Mouse (Mus musculus): ENCODE data around the gene Eif1ad. TPM values are rescaled to one million over a fixed set of nuclear protein-coding genes. Genes with fewer than 3 reads are reported as not detected.

The Eif1ad gene
- polyA plus RNA-seq, 1 experiment from 2014 or later = 76.6 TPM

DNA sequence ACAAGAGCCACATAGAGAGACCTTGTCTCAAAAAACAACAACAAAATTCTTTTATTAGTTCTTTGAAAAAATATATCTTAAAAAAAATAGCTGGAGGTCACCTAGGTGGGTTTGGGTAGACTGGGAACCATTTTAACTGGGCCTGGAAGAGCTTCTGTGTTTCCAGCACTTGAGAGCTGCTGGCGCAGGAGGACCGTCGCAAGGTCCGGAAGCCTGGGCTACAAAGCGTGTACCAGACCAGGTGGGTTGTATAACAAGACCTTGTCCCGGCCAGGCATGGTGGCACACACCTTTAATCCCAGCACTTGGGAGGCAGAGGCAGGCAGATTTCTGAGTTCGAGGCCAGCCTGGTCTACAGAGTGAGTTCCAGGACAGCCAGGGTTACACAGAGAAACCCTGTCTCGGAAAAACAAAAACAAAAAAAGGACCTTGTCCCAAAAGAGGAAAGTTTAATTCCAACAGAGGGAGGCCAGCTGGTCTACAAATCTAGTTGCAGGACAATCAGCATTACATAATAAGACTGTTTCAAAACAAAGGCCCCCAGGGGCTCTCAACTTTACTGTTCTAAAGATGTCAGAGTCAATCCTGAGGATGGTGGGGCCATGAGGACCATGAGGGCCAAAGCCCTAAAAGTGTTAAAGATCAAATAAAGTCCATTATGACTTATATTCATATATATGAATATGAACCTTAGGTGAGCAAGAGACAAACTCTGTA is 52.4 kb downstream of the Eif1ad start:
- DNase-seq (ENCODE audit: low spot score) = no peak
- H3K4me1 ChIP-seq (replicated peaks; ENCODE audit: control insufficient read depth, insufficient read depth, low read length) = peaks cover 8% of the 10 kb centered on the region; the same call in 1 of the 2 replicates
- H3K27me3 ChIP-seq (ENCODE audit: control insufficient read depth, insufficient read depth, low read length) = no peaks in the 10 kb centered on the region

DNA sequence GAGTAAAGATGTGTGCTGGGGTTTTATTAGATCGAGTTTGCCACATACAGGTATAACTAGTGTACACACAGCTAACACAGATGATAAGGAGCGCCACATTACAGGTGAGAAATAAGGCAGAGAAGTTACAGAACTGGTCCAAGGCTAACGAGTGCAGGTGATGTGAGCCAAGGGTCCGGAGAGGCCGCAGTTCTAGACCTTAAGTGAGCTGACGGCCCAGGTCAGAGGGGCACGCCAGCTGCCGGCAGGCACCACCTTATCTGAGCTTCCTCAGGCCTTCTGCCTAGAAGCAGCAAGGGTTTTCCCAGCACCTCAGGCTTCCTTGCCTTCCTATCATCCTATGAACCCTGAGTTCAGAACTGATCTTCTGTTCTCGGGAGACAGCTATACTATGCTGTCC is 53.1 kb downstream of the Eif1ad start:
- H3K4me3 ChIP-seq (ENCODE audit: low read depth, low read length) = no peak overlapping the region
- no peak for ATAC-seq (ENCODE audit: low FRiP score)
- H3K27me3 ChIP-seq (ENCODE audit: control insufficient read depth, insufficient read depth, low read length) = no peaks in the 10 kb centered on the region
- H3K9ac ChIP-seq (ENCODE audit: low read depth, low read length) = no peak overlapping the region
- no peak overlapping the region for H3K27ac ChIP-seq (ENCODE audit: low read depth, low read length)
- DNase-seq (ENCODE audit: low spot score) = no peak
- no peaks in the 10 kb centered on the region for H3K9me3 ChIP-seq (ENCODE audit: control insufficient read depth, low read length)
- H3K36me3 ChIP-seq (ENCODE audit: control insufficient read depth, insufficient read depth, low read length) = peaks cover 5% of the 10 kb centered on the region; the same call in 1 of the 2 replicates
- H3K4me1 ChIP-seq (replicated peaks; ENCODE audit: control insufficient read depth, insufficient read depth, low read length) = peaks cover 8% of the 10 kb centered on the region; the same call in 1 of the 2 replicates
- 92% methylated on average over 9 of the region's 9 CpGs for whole genome bisulfite sequencing
- H3K4me2 ChIP-seq (replicated peaks; ENCODE audit: low read depth, low read length) = no peak overlapping the region

More for the DNA sequence above, 52.4 kb downstream of the Eif1ad start:
- Histone ChIP-seq H3K9ac (ENCODE audit: low read depth, low read length) (no peak overlapping the region), H3K36me3 (ENCODE audit: control insufficient read depth, insufficient read depth, low read length) (peaks cover 5% of the 10 kb centered on the region; the same call in 1 of the 2 replicates), H3K9me3 (ENCODE audit: control insufficient read depth, low read length) (no peaks in the 10 kb centered on the region), H3K27ac (ENCODE audit: low read depth, low read length) (no peak overlapping the region), H3K4me2 (replicated peaks; ENCODE audit: low read depth, low read length) (no peak overlapping the region), H3K4me3 (ENCODE audit: low read depth, low read length) (no peak overlapping the region)
- no peak for ATAC-seq (ENCODE audit: low FRiP score)
- 95% methylated on average over 7 of the region's 8 CpGs for WGBS

DNA sequence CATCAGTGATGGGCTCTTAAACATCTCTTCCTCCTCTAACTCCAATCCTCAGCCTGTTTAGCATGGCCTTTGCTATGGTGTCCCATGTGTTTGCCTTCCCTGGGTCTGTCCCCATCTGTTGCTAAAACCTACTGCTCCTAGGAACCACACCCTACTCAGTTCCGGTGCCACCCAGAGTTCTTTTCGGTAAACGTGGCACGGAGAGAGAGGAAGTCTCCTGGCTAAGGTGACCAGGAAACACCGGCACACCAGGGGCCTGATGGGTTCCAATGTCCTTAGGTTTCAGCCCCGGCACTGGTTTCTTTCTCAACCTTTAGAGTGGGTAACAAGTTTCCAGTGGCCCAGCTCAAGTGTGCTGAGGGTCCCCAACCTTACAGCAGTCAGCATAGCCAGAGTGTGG is 54.0 kb downstream of the Eif1ad start:
- Histone ChIP-seq H3K27me3 (ENCODE audit: control insufficient read depth, insufficient read depth, low read length) (no peaks in the 10 kb centered on the region), H3K27ac (ENCODE audit: low read depth, low read length) (no peak overlapping the region), H3K4me3 (ENCODE audit: low read depth, low read length) (no peak overlapping the region), H3K4me2 (replicated peaks; ENCODE audit: low read depth, low read length) (no peak overlapping the region), H3K9me3 (ENCODE audit: control insufficient read depth, low read length) (no peaks in the 10 kb centered on the region), H3K36me3 (ENCODE audit: control insufficient read depth, insufficient read depth, low read length) (peaks cover 5% of the 10 kb centered on the region; the same call in 1 of the 2 replicates), H3K4me1 (replicated peaks; ENCODE audit: control insufficient read depth, insufficient read depth, low read length) (peaks cover 8% of the 10 kb centered on the region; the same call in 1 of the 2 replicates), H3K9ac (ENCODE audit: low read depth, low read length) (no peak overlapping the region)
- ATAC-seq (ENCODE audit: low FRiP score) (no peak), DNase-seq (ENCODE audit: low spot score) (no peak)
- 96% methylated on average over 6 of the region's 6 CpGs for WGBS

Other genes with a start within 250 kb of the Eif1ad start
- gene Klc2, start 248.2 kb upstream of the Eif1ad start, polyA plus RNA-seq (2014; fragmentation: Nextera tagmentation; extraction: Ambion mirVana) = 34.6 and 36.5 TPM in 2 replicates
- 23.2 and 23.4 TPM in 2 replicates for gene Pacs1, start 93.6 kb upstream of the Eif1ad start, polyA plus RNA-seq (2014; fragmentation: Nextera tagmentation; extraction: Ambion mirVana)
- gene Sf3b2, start 71.3 kb upstream of the Eif1ad start, polyA plus RNA-seq (2014; fragmentation: Nextera tagmentation; extraction: Ambion mirVana) = 385 and 404 TPM in 2 replicates
- gene Gal3st3, start 68.4 kb upstream of the Eif1ad start, polyA plus RNA-seq (2014; fragmentation: Nextera tagmentation; extraction: Ambion mirVana) = 14.0 and 14.6 TPM in 2 replicates
- not detected in 2 replicates for gene Catsper1, start 31.0 kb upstream of the Eif1ad start, polyA plus RNA-seq (2014; fragmentation: Nextera tagmentation; extraction: Ambion mirVana)
- gene Cst6, start 17.2 kb upstream of the Eif1ad start, polyA plus RNA-seq (2014; fragmentation: Nextera tagmentation; extraction: Ambion mirVana) = 1.7 and 2.3 TPM in 2 replicates
- 392 and 442 TPM in 2 replicates for gene Banf1, start 427 bp downstream of the Eif1ad start, polyA plus RNA-seq (2014; fragmentation: Nextera tagmentation; extraction: Ambion mirVana)
- gene Sart1, start 22.0 kb downstream of the Eif1ad start, polyA plus RNA-seq (2014; fragmentation: Nextera tagmentation; extraction: Ambion mirVana) = 75.2 and 79.2 TPM in 2 replicates
- 0.53 and 0.54 TPM in 2 replicates for gene Tsga10ip, start 35.8 kb downstream of the Eif1ad start, polyA plus RNA-seq (2014; fragmentation: Nextera tagmentation; extraction: Ambion mirVana)
- 182 and 211 TPM in 2 replicates for gene Drap1, start 58.2 kb downstream of the Eif1ad start, polyA plus RNA-seq (2014; fragmentation: Nextera tagmentation; extraction: Ambion mirVana)
- 33.4 and 35.2 TPM in 2 replicates for gene AI837181, start 58.4 kb downstream of the Eif1ad start, polyA plus RNA-seq (2014; fragmentation: Nextera tagmentation; extraction: Ambion mirVana)
- gene Fosl1, start 80.8 kb downstream of the Eif1ad start, polyA plus RNA-seq (2014; fragmentation: Nextera tagmentation; extraction: Ambion mirVana) = 0.13 TPM in 1 of 2 replicates, not detected in the other
- gene Ccdc85b, start 91.2 kb downstream of the Eif1ad start, polyA plus RNA-seq (2014; fragmentation: Nextera tagmentation; extraction: Ambion mirVana) = 6.6 and 6.9 TPM in 2 replicates
- gene Fibp, start 93.9 kb downstream of the Eif1ad start, polyA plus RNA-seq (2014; fragmentation: Nextera tagmentation; extraction: Ambion mirVana) = 103 and 119 TPM in 2 replicates
- 3.0 and 4.7 TPM in 2 replicates for gene Ctsw, start 101.8 kb downstream of the Eif1ad start, polyA plus RNA-seq (2014; fragmentation: Nextera tagmentation; extraction: Ambion mirVana)
- gene Efemp2, start 107.2 kb downstream of the Eif1ad start, polyA plus RNA-seq (2014; fragmentation: Nextera tagmentation; extraction: Ambion mirVana) = 51.2 and 55.7 TPM in 2 replicates
- 38.8 and 44.3 TPM in 2 replicates for gene Mus81, start 121.7 kb downstream of the Eif1ad start, polyA plus RNA-seq (2014; fragmentation: Nextera tagmentation; extraction: Ambion mirVana)
- gene Cfl1, start 123.7 kb downstream of the Eif1ad start, polyA plus RNA-seq (2014; fragmentation: Nextera tagmentation; extraction: Ambion mirVana) = 3,904 and 4,056 TPM in 2 replicates
- 0.34 TPM in 1 of 2 replicates, not detected in the other for gene 1700020D05Rik, start 137.0 kb downstream of the Eif1ad start, polyA plus RNA-seq (2014; fragmentation: Nextera tagmentation; extraction: Ambion mirVana)
- gene Snx32, start 143.8 kb downstream of the Eif1ad start, polyA plus RNA-seq (2014; fragmentation: Nextera tagmentation; extraction: Ambion mirVana) = 21.2 and 22.2 TPM in 2 replicates
- 0.40 and 0.52 TPM in 2 replicates for gene Ovol1, start 193.9 kb downstream of the Eif1ad start, polyA plus RNA-seq (2014; fragmentation: Nextera tagmentation; extraction: Ambion mirVana)
- gene Ap5b1, start 201.3 kb downstream of the Eif1ad start, polyA plus RNA-seq (2014; fragmentation: Nextera tagmentation; extraction: Ambion mirVana) = 1.4 and 1.5 TPM in 2 replicates
- 143 and 148 TPM in 2 replicates for gene Rnaseh2c, start 235.1 kb downstream of the Eif1ad start, polyA plus RNA-seq (2014; fragmentation: Nextera tagmentation; extraction: Ambion mirVana)
- gene Kat5, start 243.5 kb downstream of the Eif1ad start, polyA plus RNA-seq (2014; fragmentation: Nextera tagmentation; extraction: Ambion mirVana) = 36.9 and 39.3 TPM in 2 replicates

All from hindbrain, embryonic 11.5 days (tissue).